In the genomic region with DNA sequence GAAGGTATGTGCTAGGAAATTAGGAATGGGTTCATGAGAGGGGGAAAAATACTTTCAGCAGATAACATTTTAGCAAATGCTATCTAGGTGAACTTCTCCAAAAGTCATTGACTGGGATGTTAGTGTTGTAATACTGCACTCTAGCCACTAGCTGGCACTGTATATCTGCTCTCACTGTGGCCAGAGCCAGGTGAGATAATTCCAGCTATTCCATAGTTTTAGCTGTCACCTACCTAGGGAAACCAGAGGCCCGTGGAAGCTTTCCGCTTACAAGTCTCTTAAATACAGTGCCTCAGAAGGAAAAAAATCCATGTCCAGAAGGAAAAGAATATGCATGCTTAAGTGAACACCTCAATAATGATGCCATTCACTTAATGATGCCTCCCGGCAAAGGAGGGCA, we compare ENCODE assay signal across 10 mouse cellular contexts. TPM values are rescaled to one million over a fixed set of nuclear protein-coding genes. Genes with fewer than 3 reads are reported as not detected.
DNase-seq lines count a peak whose midpoint lies in the region; TF ChIP-seq lines count a peak whose summit lies in the region.
"Had no signal": no experiment of that assay in that cellular context is flagged by ENCODE, and none has a peak within 500 bp of the region (broad histone marks: within the 10 kb centered on the region; RNA-seq: fewer than 3 reads in every experiment).

No protein-coding gene starts in this region.

- intact Hi-C loops in left cerebral cortex, postnatal 36 days (cut with DNase I), result loop anchor here (2.0 to 10.0 kb wide), 4 partner anchors 255 to 593 kb away; partner anchors contain the start of gene Cpne8

- H3K4me1 ChIP-seq in embryonic facial prominence, embryonic 10.5 days, result no peaks in the 10 kb centered on the region
- H3K4me1 ChIP-seq: lung, embryonic 15.5 days had no signal

- TF ChIP-seq CTCF in layer of hippocampus, adult 2 months (conservative IDR thresholded peaks at IDR 0.05), result peak; percentile 98

- no peaks in the 10 kb centered on the region for H3K36me3 ChIP-seq in embryonic facial prominence, embryonic 10.5 days (replicated peaks)
- H3K36me3 ChIP-seq: embryonic facial prominence, embryonic 13.5 days; lung, embryonic 15.5 days had no signal

- WGBS in embryonic facial prominence, embryonic 10.5 days, result 54% methylated on average over 3 of the region's 3 CpGs

- no peaks in the 10 kb centered on the region for H3K9me3 ChIP-seq in embryonic facial prominence, embryonic 10.5 days
- H3K9me3 ChIP-seq: embryonic facial prominence, embryonic 13.5 days; lung, embryonic 15.5 days had no signal

- no peak overlapping the region for H3K27ac ChIP-seq in layer of hippocampus, adult 2 months
- H3K27ac ChIP-seq in embryonic facial prominence, embryonic 10.5 days (replicated peaks), result no peak overlapping the region
- H3K27ac ChIP-seq: embryonic facial prominence, embryonic 13.5 days; lung, embryonic 15.5 days had no signal

- H3K4me3 ChIP-seq in layer of hippocampus, adult 2 months, result no peak overlapping the region
- no peak overlapping the region for H3K4me3 ChIP-seq in embryonic facial prominence, embryonic 10.5 days
- H3K4me3 ChIP-seq: embryonic facial prominence, embryonic 13.5 days; lung, embryonic 15.5 days had no signal

- no peaks in the 10 kb centered on the region for H3K27me3 ChIP-seq in embryonic facial prominence, embryonic 10.5 days (replicated peaks; ENCODE audit: low read depth, poor library complexity, severe bottlenecking)
- H3K27me3 ChIP-seq: embryonic facial prominence, embryonic 13.5 days; lung, embryonic 15.5 days had no signal

- DNase-seq in layer of hippocampus, adult 2 months (ENCODE audit: low spot score in 2 of 2), result no peak
- DNase-seq in layer of hippocampus, postnatal 14 days (ENCODE audit: low spot score in 2 of 2), result no peak
- peak; percentile 38 for DNase-seq in MN1 (ENCODE audit: low spot score)
- peak; percentile 22 for DNase-seq in embryonic facial prominence, embryonic 10.5 days (ENCODE audit: low spot score)
- DNase-seq in lung, postnatal 36 days, result peak; percentile 11
- DNase-seq in spleen, postnatal 4 days (ENCODE audit: low spot score in 2 of 2), result no peak
- no peak for DNase-seq in left cerebral cortex, postnatal 36 days (ENCODE audit: low spot score in 2 of 2)
- no peak for DNase-seq in testis, postnatal 14 days (ENCODE audit: low spot score)

RNA-seq across cellular contexts. Expression of gene Alg10b, which starts 25.6 kb away (rescaled TPM):
- 10 to 100 TPM; 27.6 to 31.1 TPM for total RNA-seq in layer of hippocampus, adult 2 months (2021)
- 10 to 100 TPM; 26.1 to 28.1 TPM for total RNA-seq in layer of hippocampus, postnatal 14 days (2021)
- polyA plus RNA-seq in embryonic facial prominence, embryonic 10.5 days (2016; fragmentation: Nextera tagmentation; extraction: Ambion mirVana), result 33.5 and 35.5 TPM in 2 replicates
- total RNA-seq in left cerebral cortex, postnatal 36 days (2021), result 10 to 100 TPM; 26.5 to 29.3 TPM

Comparison
In these comparisons a context has a peak if more than half of its experiments do, and no peak if none do; other contexts are left out.
1. DNase-seq: peak in MN1 (single experiment), embryonic facial prominence, embryonic 10.5 days (single experiment) and lung, postnatal 36 days (single experiment); none in layer of hippocampus, adult 2 months (0 of 2), layer of hippocampus, postnatal 14 days (0 of 2), spleen, postnatal 4 days (0 of 2), left cerebral cortex, postnatal 36 days (0 of 2) and testis, postnatal 14 days (single experiment).